Mouse (Mus musculus) brain, embryonic 14.5 days (tissue): ENCODE data around the gene Stx8.

Experiments used
- CTCF ChIP-seq: fragments of 200-500 bp; IDR thresholded peaks from 2 replicates; pipeline ENCODE4 v1.5.1; 2012; ENCODE audit warnings: inconsistent platforms, mild to moderate bottlenecking, moderate library complexity, borderline replicate concordance; ENCODE audit not compliant: insufficient read depth, insufficient read length; ENCODE audit errors: extremely low read depth
- POLR2A ChIP-seq: fragments of 200-500 bp; IDR thresholded peaks from 2 replicates; pipeline ENCODE4 v1.6.1; 2012; ENCODE audit warnings: mild to moderate bottlenecking, inconsistent platforms, borderline replicate concordance; ENCODE audit not compliant: poor library complexity, insufficient read depth, insufficient read length, severe bottlenecking; ENCODE audit errors: extremely low read depth

GRCm38 (mm10) chr11:68195168-68195567 is 229.2 kb downstream of the Stx8 start:
- no peak for TF ChIP-seq CTCF
- no peak for TF ChIP-seq POLR2A
